Mouse (Mus musculus): ENCODE measurements around the gene Hist2h4. TPM values are rescaled to one million over a fixed set of nuclear protein-coding genes. Genes with fewer than 3 reads are reported as not detected.
"Not testable (repeated sequence)": the region's sequence is repeated elsewhere in the genome, so short reads cannot be mapped to it uniquely, and the experiment has no call there.

Hist2h4 gene
- polyA plus RNA-seq, 1 experiment from 2014 or later = 14.2 TPM

GRCm38 (mm10) chr3:96225421-96225820 is 37.7 kb downstream of the Hist2h4 start:
- WGBS = 47% methylated on average over 2 of the region's 2 CpGs
- Histone ChIP-seq H3K36me3 (ENCODE audit: control insufficient read depth, insufficient read depth, low read length) (no peaks in the 10 kb centered on the region), H3K27me3 (replicated peaks; ENCODE audit: control insufficient read depth, insufficient read depth, low read length) (no peaks in the 10 kb centered on the region), H3K9me3 (ENCODE audit: control insufficient read depth, low read length) (no peaks in the 10 kb centered on the region), H3K4me2 (ENCODE audit: low read length) (no peak overlapping the region), H3K9ac (ENCODE audit: low read length) (no peak overlapping the region), H3K4me1 (replicated peaks; ENCODE audit: control insufficient read depth, insufficient read depth, low read length) (0 out of 2 replicates have a peak, but pooled peaks cover 12% of the 10 kb centered on the region), H3K4me3 (ENCODE audit: low read depth, low read length) (no peak overlapping the region), H3K27ac (ENCODE audit: low read depth) (no peak overlapping the region)
- DNase-seq (ENCODE audit: low spot score) (no peak), ATAC-seq (replicated peaks; ENCODE audit: low FRiP score, low TSS enrichment, low read depth) (no peak)

- Histone ChIP-seq H3K4me3 (ENCODE audit: low read depth, low read length) (no peak overlapping the region), H3K27me3 (replicated peaks; ENCODE audit: control insufficient read depth, insufficient read depth, low read length) (no peaks in the 10 kb centered on the region), H3K9ac (ENCODE audit: low read length) (no peak overlapping the region), H3K36me3 (ENCODE audit: control insufficient read depth, insufficient read depth, low read length) (no peaks in the 10 kb centered on the region), H3K4me1 (replicated peaks; ENCODE audit: control insufficient read depth, insufficient read depth, low read length) (peaks cover 12% of the 10 kb centered on the region; the same call in 1 of the 2 replicates), H3K9me3 (ENCODE audit: control insufficient read depth, low read length) (no peaks in the 10 kb centered on the region), H3K4me2 (ENCODE audit: low read length) (peak overlapping the region; percentile 59), H3K27ac (ENCODE audit: low read depth) (no peak overlapping the region)
- no peak for ATAC-seq (replicated peaks; ENCODE audit: low FRiP score, low TSS enrichment, low read depth)
- DNase-seq (ENCODE audit: low spot score) = no peak
- 90% methylated on average over 4 of the region's 4 CpGs for WGBS
Observed at GRCm38 (mm10) chr3:96222774-96223173, 40.3 kb downstream of the Hist2h4 start.

DNA sequence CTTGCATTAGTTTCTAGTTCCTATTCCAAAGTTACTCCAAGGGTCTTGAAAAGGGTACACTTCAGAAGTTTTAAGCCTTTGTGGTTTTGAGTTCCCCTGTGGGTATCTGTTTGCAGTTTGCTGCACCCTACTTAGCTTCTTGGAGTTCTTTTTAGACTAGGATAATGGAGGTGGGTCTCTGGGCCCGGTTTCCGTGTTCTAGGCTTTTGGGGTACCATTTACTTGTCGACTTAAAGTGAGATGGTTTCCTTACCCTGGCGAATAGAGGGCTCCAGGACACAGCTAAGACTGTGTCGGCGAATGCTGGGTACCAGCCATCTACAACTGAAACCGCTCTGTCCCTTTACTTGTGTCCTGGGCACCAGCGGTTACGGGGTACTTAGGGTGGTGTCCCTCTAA is 41.5 kb downstream of the Hist2h4 start:
- 22% methylated on average over 9 of the region's 9 CpGs for WGBS
- peak overlapping the region; percentile 69 for H3K4me3 ChIP-seq (ENCODE audit: low read depth, low read length)
- H3K36me3 ChIP-seq (ENCODE audit: control insufficient read depth, insufficient read depth, low read length) = no peaks in the 10 kb centered on the region
- H3K9ac ChIP-seq (ENCODE audit: low read length) = peak overlapping the region; percentile 97
- peak overlapping the region; percentile 98 for H3K27ac ChIP-seq (ENCODE audit: low read depth)
- no peaks in the 10 kb centered on the region for H3K27me3 ChIP-seq (replicated peaks; ENCODE audit: control insufficient read depth, insufficient read depth, low read length)
- H3K9me3 ChIP-seq (ENCODE audit: control insufficient read depth, low read length) = no peaks in the 10 kb centered on the region
- peaks cover 12% of the 10 kb centered on the region; the same call in 1 of the 2 replicates for H3K4me1 ChIP-seq (replicated peaks; ENCODE audit: control insufficient read depth, insufficient read depth, low read length)
- H3K4me2 ChIP-seq (ENCODE audit: low read length) = peak overlapping the region; percentile 59
- ATAC-seq (replicated peaks; ENCODE audit: low FRiP score, low TSS enrichment, low read depth) = no peak
- DNase-seq (ENCODE audit: low spot score) = peak; percentile 71

DNA sequence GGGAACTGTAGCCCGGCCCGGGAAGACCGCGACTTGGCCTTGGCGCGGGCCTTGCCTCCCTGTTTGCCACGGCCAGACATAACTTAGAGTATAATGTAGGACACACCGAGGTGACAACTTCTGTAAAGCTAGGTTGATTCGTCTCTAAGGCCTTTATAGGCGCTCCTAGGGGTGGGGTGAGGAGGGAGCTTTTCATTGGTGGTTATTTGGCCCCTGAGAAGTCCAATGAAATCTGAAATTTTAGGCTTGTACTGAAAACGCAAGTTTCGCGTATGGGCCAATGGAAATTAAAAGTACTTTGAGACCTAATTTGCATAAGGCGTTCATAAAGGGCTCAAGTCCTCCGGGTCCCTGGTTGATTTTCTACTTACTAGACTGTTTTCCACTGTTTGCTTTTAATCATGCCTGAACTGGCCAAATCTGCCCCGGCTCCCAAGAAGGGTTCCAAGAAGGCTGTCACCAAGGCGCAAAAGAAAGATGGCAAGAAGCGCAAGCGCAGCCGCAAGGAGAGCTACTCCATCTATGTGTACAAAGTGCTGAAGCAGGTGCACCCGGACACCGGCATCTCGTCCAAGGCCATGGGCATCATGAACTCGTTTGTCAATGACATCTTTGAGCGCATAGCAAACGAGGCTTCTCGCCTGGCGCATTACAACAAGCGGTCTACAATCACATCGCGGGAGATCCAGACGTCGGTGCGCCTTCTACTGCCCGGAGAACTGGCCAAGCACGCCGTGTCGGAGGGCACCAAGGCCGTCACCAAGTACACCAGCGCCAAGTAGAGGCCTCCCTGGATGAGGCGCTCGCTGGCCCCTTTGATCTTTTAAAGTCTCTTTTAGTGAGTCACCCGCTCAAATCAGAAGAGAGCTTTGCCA is 42.1 kb downstream of the Hist2h4 start, which contains the start of the genes Hist2h2ac and Hist2h2be:
Gene Hist2h2ac (minus strand): TSS at position 116 of the 875 bp plus-strand sequence.
Gene Hist2h2be (plus strand): TSS at position 355 of the 875 bp plus-strand sequence.
- peak within 1 kb of the TSS; percentile 69 for H3K4me3 ChIP-seq (ENCODE audit: low read depth, low read length)
- ATAC-seq (replicated peaks; ENCODE audit: low FRiP score, low TSS enrichment, low read depth) = peak; percentile 87

GRCm38 (mm10) chr3:96220131-96220764 is 42.9 kb downstream of the Hist2h4 start:
- H3K27ac ChIP-seq (ENCODE audit: low read depth) = peak overlapping the region; percentile 98
- peaks cover 12% of the 10 kb centered on the region; the same call in 1 of the 2 replicates for H3K4me1 ChIP-seq (replicated peaks; ENCODE audit: control insufficient read depth, insufficient read depth, low read length)
- peak overlapping the region; percentile 59 for H3K4me2 ChIP-seq (ENCODE audit: low read length)
- H3K4me3 ChIP-seq (ENCODE audit: low read depth, low read length) = peak overlapping the region; percentile 69
- H3K36me3 ChIP-seq (ENCODE audit: control insufficient read depth, insufficient read depth, low read length); H3K9me3 ChIP-seq (ENCODE audit: control insufficient read depth, low read length); H3K27me3 ChIP-seq (replicated peaks; ENCODE audit: control insufficient read depth, insufficient read depth, low read length): not testable (repeated sequence)
- DNase-seq (ENCODE audit: low spot score) (peak; percentile 88), ATAC-seq (replicated peaks; ENCODE audit: low FRiP score, low TSS enrichment, low read depth) (0 out of 2 replicates have a peak, but pooled peaks have one; percentile 7)
- 0% methylated on average over 24 of the region's 47 CpGs for WGBS
- peak overlapping the region; percentile 97 for H3K9ac ChIP-seq (ENCODE audit: low read length)

More for the DNA sequence above, 42.1 kb downstream of the Hist2h4 start, which contains the start of the genes Hist2h2ac and Hist2h2be:
- Histone ChIP-seq H3K4me2 (ENCODE audit: low read length) (peak within 1 kb of the TSS; percentile 59), H3K27ac (ENCODE audit: low read depth) (peak within 1 kb of the TSS; percentile 98), H3K27me3 (replicated peaks; ENCODE audit: control insufficient read depth, insufficient read depth, low read length) (no peaks in the 10 kb centered on the region), H3K36me3 (ENCODE audit: control insufficient read depth, insufficient read depth, low read length) (no peaks in the 10 kb centered on the region), H3K4me1 (replicated peaks; ENCODE audit: control insufficient read depth, insufficient read depth, low read length) (peaks cover 12% of the 10 kb centered on the region; the same call in 1 of the 2 replicates), H3K9ac (ENCODE audit: low read length) (peak within 1 kb of the TSS; percentile 97), H3K9me3 (ENCODE audit: control insufficient read depth, low read length) (no peaks in the 10 kb centered on the region)
- WGBS = under 1% methylated on average over 43 of the region's 43 CpGs
- DNase-seq (ENCODE audit: low spot score) = peak; percentile 91

- ATAC-seq (replicated peaks; ENCODE audit: low FRiP score, low TSS enrichment, low read depth) (peak; percentile 88), DNase-seq (ENCODE audit: low spot score) (no peak)
- Histone ChIP-seq H3K4me1 (replicated peaks; ENCODE audit: control insufficient read depth, insufficient read depth, low read length) (peaks cover 12% of the 10 kb centered on the region; the same call in 1 of the 2 replicates), H3K9ac (ENCODE audit: low read length) (peak within 1 kb of the TSS; percentile 97), H3K4me2 (ENCODE audit: low read length) (peak within 1 kb of the TSS; percentile 59), H3K36me3 (ENCODE audit: control insufficient read depth, insufficient read depth, low read length) (no peaks in the 10 kb centered on the region), H3K27ac (ENCODE audit: low read depth) (peak within 1 kb of the TSS; percentile 98), H3K27me3 (replicated peaks; ENCODE audit: control insufficient read depth, insufficient read depth, low read length) (no peaks in the 10 kb centered on the region), H3K9me3 (ENCODE audit: control insufficient read depth, low read length) (no peaks in the 10 kb centered on the region), H3K4me3 (ENCODE audit: low read depth, low read length) (peak within 1 kb of the TSS; percentile 69)
- under 1% methylated on average over 37 of the region's 37 CpGs for WGBS
Observed at GRCm38 (mm10) chr3:96219661-96220130, 43.4 kb downstream of the Hist2h4 start, which contains the start of the genes Bola1 and Hist2h2ab. Gene Bola1, minus strand, starts transcription at chr3:96219709. Gene Hist2h2ab, plus strand, starts transcription at chr3:96219865.

DNA sequence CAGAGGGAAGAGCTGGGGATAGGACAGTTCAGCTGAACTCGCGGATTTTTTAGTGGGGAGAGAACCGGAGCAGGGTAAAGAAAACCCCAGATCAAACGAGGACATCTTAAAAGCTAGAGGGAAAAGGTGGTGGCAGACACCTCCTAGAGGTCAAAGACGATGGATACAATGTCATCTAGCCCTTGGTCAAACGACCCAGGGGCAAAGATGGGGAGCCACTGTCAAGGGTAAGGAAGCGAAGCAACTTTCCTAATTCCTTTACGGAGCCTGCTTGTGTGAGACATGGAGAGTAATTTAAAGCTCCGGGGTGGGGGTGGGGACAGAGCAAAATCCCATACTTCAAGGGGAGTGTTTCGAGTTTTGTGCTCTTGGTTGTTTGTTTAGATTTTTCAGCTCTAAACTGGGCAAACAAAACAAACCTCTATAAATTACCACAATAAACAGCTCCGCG is 43.9 kb downstream of the Hist2h4 start:
- Histone ChIP-seq H3K4me1 (replicated peaks; ENCODE audit: control insufficient read depth, insufficient read depth, low read length) (peaks cover 12% of the 10 kb centered on the region; the same call in 1 of the 2 replicates), H3K4me2 (ENCODE audit: low read length) (peak overlapping the region; percentile 59), H3K4me3 (ENCODE audit: low read depth, low read length) (peak overlapping the region; percentile 69), H3K36me3 (ENCODE audit: control insufficient read depth, insufficient read depth, low read length) (no peaks in the 10 kb centered on the region), H3K9me3 (ENCODE audit: control insufficient read depth, low read length) (no peaks in the 10 kb centered on the region), H3K27me3 (replicated peaks; ENCODE audit: control insufficient read depth, insufficient read depth, low read length) (no peaks in the 10 kb centered on the region), H3K9ac (ENCODE audit: low read length) (peak overlapping the region; percentile 97), H3K27ac (ENCODE audit: low read depth) (peak overlapping the region; percentile 98)
- peak; percentile 77 for DNase-seq (ENCODE audit: low spot score)
- ATAC-seq (replicated peaks; ENCODE audit: low FRiP score, low TSS enrichment, low read depth) = peak; percentile 28
- 0% methylated on average over 12 of the region's 12 CpGs for WGBS

Data from intestine, embryonic 14.5 days (tissue).